Mouse (Mus musculus) intestine, embryonic 14.5 days (tissue): ENCODE results near the gene Apobec3. TPM values are rescaled to one million over a fixed set of nuclear protein-coding genes. Genes with fewer than 3 reads are reported as not detected.

Experiments
- ATAC-seq: fragments of 200-750 bp; cut with Nextera tagmentation; replicated peaks from 2 replicates; pipeline ENCODE4 v1.8.0; 2017; ENCODE audit warnings: low read depth, moderate number of reproducible peaks, moderate TSS enrichment, moderate library complexity; ENCODE audit not compliant: low FRiP score, low TSS enrichment
- DNase-seq: peaks from one replicate; pipeline ENCODE4 v3.0.0-alpha.2; 2018; ENCODE audit warnings: low spot score
- H3K27ac ChIP-seq: fragments of 300-500 bp; sonication (generic); 2 replicates; pipeline ENCODE4 v1.5.1; 2014; ENCODE audit warnings: low read depth, mild to moderate bottlenecking, control low read depth
- H3K27me3 ChIP-seq: fragments of 300-500 bp; sonication (generic); replicated peaks from 2 replicates; pipeline ENCODE4 v1.6.1; 2014; ENCODE audit warnings: low read length, control low read depth; ENCODE audit not compliant: control insufficient read depth, insufficient read depth
- H3K36me3 ChIP-seq: fragments of 300-500 bp; sonication (generic); 2 replicates; pipeline ENCODE4 v1.6.1; 2014; ENCODE audit warnings: low read length, control low read depth; ENCODE audit not compliant: control insufficient read depth, insufficient read depth
- H3K4me1 ChIP-seq: fragments of 300-500 bp; sonication (generic); replicated peaks from 2 replicates; pipeline ENCODE4 v1.6.1; 2014; ENCODE audit warnings: low read length, control low read depth, mixed read lengths; ENCODE audit not compliant: control insufficient read depth, insufficient read depth
- H3K4me2 ChIP-seq: fragments of 300-500 bp; sonication (generic); 2 replicates; pipeline ENCODE4 v1.6.1; 2014; ENCODE audit warnings: low read length
- H3K4me3 ChIP-seq: fragments of 300-500 bp; sonication (generic); 2 replicates; pipeline ENCODE4 v1.5.1; 2014; ENCODE audit warnings: low read depth, low read length, control low read depth, mixed read lengths
- H3K9ac ChIP-seq: fragments of 300-500 bp; sonication (generic); 2 replicates; pipeline ENCODE4 v1.6.1; 2014; ENCODE audit warnings: mild to moderate bottlenecking, low read length
- H3K9me3 ChIP-seq: fragments of 300-500 bp; sonication (generic); 2 replicates; pipeline ENCODE4 v1.6.1; 2016; ENCODE audit warnings: low read length, control low read depth; ENCODE audit not compliant: control insufficient read depth
- WGBS: fragments of 180-500 bp; shearing (Covaris S2); extraction: QIAGEN DNeasy Blood & Tissue Kit; methylation state at CpG from one replicate; pipeline ENCODE4 v1.1.7; 2014; 5-methylcytosine and 5-hydroxymethylcytosine counted together
- polyA plus RNA-seq: library from polyadenylated mRNA; unstranded; fragments of >200 nt; fragmentation: Nextera tagmentation; extraction: Ambion mirVana; gene quantifications from 2 replicates; pipeline ENCODE4 v1.2.1, GENCODE M21; 2014

The Apobec3 gene
- polyA plus RNA-seq, 1 experiment from 2014 or later: 11.3 TPM

DNA sequence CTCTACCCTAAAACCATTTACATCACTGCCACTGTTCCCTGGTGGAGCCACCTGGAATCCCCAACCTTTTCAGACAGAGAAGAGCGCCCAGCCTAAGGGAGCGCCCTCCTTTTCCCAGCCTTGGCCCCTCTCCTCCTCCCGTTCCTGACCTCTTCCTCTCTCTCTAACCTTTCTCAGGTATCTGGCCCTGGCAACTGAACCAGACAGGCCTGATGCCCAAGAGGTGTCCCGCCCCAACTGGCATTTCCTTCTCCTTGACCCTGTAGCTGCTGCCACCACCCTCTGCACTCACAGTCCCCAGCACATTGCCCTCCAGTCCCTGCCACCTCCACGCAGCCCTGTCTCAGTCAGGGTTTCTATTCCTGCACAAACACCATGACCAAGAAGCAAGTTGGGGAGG is 53.5 kb downstream of the Apobec3 start:
- no peak overlapping the region for H3K4me3 ChIP-seq
- no peak overlapping the region for H3K4me2 ChIP-seq
- H3K27me3 ChIP-seq: no peaks in the 10 kb centered on the region
- 78% methylated on average over 5 of the region's 5 CpGs for WGBS
- H3K4me1 ChIP-seq: peaks cover 4% of the 10 kb centered on the region; the same call in 1 of the 2 replicates
- H3K9me3 ChIP-seq: no peaks in the 10 kb centered on the region; the same call in 1 of the 2 replicates
- H3K27ac ChIP-seq: no peak overlapping the region
- no peak overlapping the region for H3K9ac ChIP-seq
- ATAC-seq (no peak), DNase-seq (no peak)
- H3K36me3 ChIP-seq: no peaks in the 10 kb centered on the region

GRCm38 (mm10) chr15:79946022-79946421 is 54.6 kb downstream of the Apobec3 start:
- H3K4me2 ChIP-seq: no peak overlapping the region
- H3K27ac ChIP-seq: no peak overlapping the region
- H3K4me1 ChIP-seq: peaks cover 15% of the 10 kb centered on the region
- H3K9ac ChIP-seq: no peak overlapping the region
- ATAC-seq: peak; percentile 72
- 12% methylated on average over 4 of the region's 4 CpGs for WGBS
- no peak overlapping the region for H3K4me3 ChIP-seq
- no peaks in the 10 kb centered on the region for H3K27me3 ChIP-seq
- DNase-seq: peak; percentile 97
- no peaks in the 10 kb centered on the region for H3K36me3 ChIP-seq
- H3K9me3 ChIP-seq: no peaks in the 10 kb centered on the region; the same call in 1 of the 2 replicates

DNA sequence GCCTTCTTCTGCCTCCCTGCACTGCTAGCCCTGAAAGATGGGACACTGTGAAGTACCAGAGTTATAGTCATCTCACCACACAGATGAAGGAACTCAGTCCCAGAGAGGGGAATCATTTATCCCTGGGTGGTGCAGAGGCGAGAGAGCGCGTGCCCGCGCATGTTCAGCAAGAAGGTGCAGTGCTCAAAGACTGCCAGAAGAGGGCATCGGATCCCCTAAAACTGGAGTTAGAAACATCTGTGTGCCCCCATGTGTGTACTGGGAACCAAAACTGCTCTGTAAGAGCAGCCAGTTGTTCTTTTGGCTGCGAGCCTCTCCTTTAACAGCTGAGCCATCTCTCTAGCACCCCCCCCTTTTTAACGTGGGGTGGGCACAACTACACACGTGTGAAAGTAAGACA is 55.3 kb downstream of the Apobec3 start:
- DNase-seq (no peak), ATAC-seq (no peak)
- peaks cover 23% of the 10 kb centered on the region for H3K4me1 ChIP-seq
- no peak overlapping the region for H3K27ac ChIP-seq
- H3K27me3 ChIP-seq: no peaks in the 10 kb centered on the region
- H3K4me3 ChIP-seq: no peak overlapping the region
- H3K4me2 ChIP-seq: no peak overlapping the region
- WGBS: 69% methylated on average over 9 of the region's 9 CpGs
- H3K36me3 ChIP-seq: no peaks in the 10 kb centered on the region
- H3K9ac ChIP-seq: no peak overlapping the region
- H3K9me3 ChIP-seq: no peaks in the 10 kb centered on the region; the same call in 1 of the 2 replicates

GRCm38 (mm10) chr15:79947681-79948080 is 56.2 kb downstream of the Apobec3 start:
- H3K36me3 ChIP-seq: no peaks in the 10 kb centered on the region
- no peak overlapping the region for H3K9ac ChIP-seq
- H3K4me1 ChIP-seq: peaks cover 32% of the 10 kb centered on the region
- DNase-seq (no peak), ATAC-seq (no peak)
- no peaks in the 10 kb centered on the region; the same call in 1 of the 2 replicates for H3K9me3 ChIP-seq
- H3K27ac ChIP-seq: no peak overlapping the region
- no peak overlapping the region for H3K4me3 ChIP-seq
- H3K27me3 ChIP-seq: no peaks in the 10 kb centered on the region
- no peak overlapping the region for H3K4me2 ChIP-seq
- WGBS: 71% methylated on average over 6 of the region's 6 CpGs

- Histone ChIP-seq H3K9me3 (no peaks in the 10 kb centered on the region; the same call in 1 of the 2 replicates), H3K27ac (peak overlapping the region; percentile 64), H3K9ac (peak overlapping the region; percentile 43), H3K4me1 (peaks cover 33% of the 10 kb centered on the region), H3K4me3 (peak overlapping the region; percentile 28), H3K36me3 (no peaks in the 10 kb centered on the region), H3K4me2 (peak overlapping the region; percentile 63), H3K27me3 (no peaks in the 10 kb centered on the region)
- ATAC-seq: peak; percentile 40
- DNase-seq: peak; percentile 81
- WGBS: 1% methylated on average over 24 of the region's 24 CpGs
These were observed 59.0 kb downstream of the Apobec3 start for GRCm38 (mm10) chr15:79950250-79951025.

GRCm38 (mm10) chr15:79951226-79951625 is 59.8 kb downstream of the Apobec3 start:
- no peaks in the 10 kb centered on the region; the same call in 1 of the 2 replicates for H3K9me3 ChIP-seq
- ATAC-seq: no peak
- H3K4me1 ChIP-seq: peaks cover 33% of the 10 kb centered on the region
- H3K4me2 ChIP-seq: no peak overlapping the region
- H3K4me3 ChIP-seq: no peak overlapping the region
- H3K9ac ChIP-seq: no peak overlapping the region
- no peaks in the 10 kb centered on the region for H3K36me3 ChIP-seq
- 69% methylated on average over 6 of the region's 6 CpGs for WGBS
- DNase-seq: no peak
- peak overlapping the region; percentile 64 for H3K27ac ChIP-seq
- no peaks in the 10 kb centered on the region for H3K27me3 ChIP-seq

DNA sequence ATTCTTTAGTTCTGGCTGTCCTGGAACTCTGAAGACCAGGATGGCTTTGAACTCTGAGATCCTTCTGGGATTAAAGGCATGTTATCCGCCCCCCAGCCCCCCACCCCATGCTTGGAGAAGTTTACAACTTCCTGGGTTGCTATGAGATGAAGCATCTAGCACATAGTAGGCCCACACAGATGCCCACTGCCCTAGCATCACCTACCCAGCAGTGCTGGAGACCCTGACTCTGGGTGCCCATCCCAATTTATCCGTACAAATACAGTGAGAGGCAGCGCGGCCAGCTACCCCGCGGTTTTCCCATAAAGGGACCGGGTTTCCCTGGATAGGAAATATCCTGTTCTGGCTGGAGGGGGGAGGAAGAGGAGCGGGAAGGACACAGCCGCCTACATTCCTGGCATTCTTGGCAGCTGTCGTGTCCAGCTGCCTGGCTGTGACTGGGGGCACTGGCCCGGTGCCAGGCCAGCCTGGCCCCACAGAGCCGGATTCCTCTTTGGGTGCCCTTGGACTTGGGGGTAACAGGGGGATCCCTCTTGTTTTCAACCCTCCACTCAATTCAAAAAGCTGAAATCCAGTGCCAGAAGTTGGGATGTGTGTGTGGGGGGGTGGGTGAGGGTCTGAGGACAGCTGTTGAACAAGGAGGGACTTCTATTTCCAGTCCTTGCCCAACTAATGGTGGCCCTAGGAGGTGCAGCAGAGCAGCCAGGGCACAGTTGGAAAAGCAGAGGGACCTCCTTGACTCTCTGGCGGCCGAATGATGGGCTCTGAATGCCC is 60.5 kb downstream of the Apobec3 start:
- ATAC-seq (no peak), DNase-seq (no peak)
- Histone ChIP-seq H3K27ac (peak overlapping the region; percentile 64), H3K4me3 (no peak overlapping the region), H3K9ac (no peak overlapping the region), H3K9me3 (no peaks in the 10 kb centered on the region; the same call in 1 of the 2 replicates), H3K36me3 (no peaks in the 10 kb centered on the region), H3K4me2 (no peak overlapping the region), H3K4me1 (peaks cover 33% of the 10 kb centered on the region), H3K27me3 (no peaks in the 10 kb centered on the region)
- WGBS: 29% methylated on average over 14 of the region's 14 CpGs

GRCm38 (mm10) chr15:79952504-79953231 is 61.2 kb downstream of the Apobec3 start:
- WGBS: 40% methylated on average over 11 of the region's 11 CpGs
- no peak overlapping the region for H3K4me3 ChIP-seq
- no peak overlapping the region for H3K4me2 ChIP-seq
- H3K27ac ChIP-seq: peak overlapping the region; percentile 54; the same call in 1 of the 2 replicates
- H3K36me3 ChIP-seq: no peaks in the 10 kb centered on the region
- DNase-seq (no peak), ATAC-seq (no peak)
- peaks cover 33% of the 10 kb centered on the region for H3K4me1 ChIP-seq
- no peaks in the 10 kb centered on the region for H3K9me3 ChIP-seq
- H3K9ac ChIP-seq: no peak overlapping the region
- no peaks in the 10 kb centered on the region for H3K27me3 ChIP-seq
